In the genomic region with DNA sequence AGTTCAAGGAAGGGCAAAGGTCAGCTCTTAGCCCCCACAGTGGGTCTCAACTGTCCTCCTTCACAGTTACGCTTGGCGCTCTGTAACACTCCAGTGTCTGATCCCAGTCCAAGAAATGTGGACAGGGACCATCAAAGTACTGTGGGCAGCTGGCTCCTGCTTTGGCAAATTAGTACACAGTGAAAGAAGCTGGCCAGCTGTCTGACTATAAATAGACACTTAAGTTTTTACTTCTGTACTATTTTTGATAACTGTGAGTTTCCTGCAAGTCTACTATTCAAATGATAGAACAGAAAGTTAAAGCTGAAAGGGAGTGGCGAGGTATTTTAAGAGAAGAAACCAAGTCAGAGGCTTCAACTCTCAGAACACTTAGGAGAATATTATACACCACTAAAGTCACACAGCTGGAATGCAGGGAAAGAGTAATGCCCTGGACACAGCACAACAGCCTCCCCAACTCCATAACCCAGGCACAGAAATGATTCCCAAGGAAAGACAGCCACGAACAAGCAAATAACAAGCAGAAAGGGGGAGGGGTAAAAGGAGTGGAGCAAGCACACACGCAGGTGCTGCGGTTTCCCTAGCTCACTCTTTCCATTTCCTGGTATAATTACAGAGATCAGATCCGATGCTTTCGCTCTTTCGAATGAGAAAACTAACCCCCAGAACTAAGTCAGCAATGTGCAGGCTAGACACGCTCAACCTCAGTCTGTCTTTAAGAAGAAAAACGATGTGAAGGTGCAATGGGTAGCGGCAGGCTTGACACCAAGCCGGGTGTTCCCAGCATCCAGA, we compare ENCODE assay signal across 16 mouse cellular contexts. TPM values are rescaled to one million over a fixed set of nuclear protein-coding genes. Genes with fewer than 3 reads are reported as not detected.
A peak's percentile ranks its signal among the peaks of the same experiment; 100 is the strongest.
DNase-seq lines count a peak whose midpoint lies in the region; ATAC-seq and TF ChIP-seq lines count a peak whose summit lies in the region.
"Had no signal": no experiment of that assay in that cellular context is flagged by ENCODE, and none has a peak within 500 bp of the region (broad histone marks: within the 10 kb centered on the region; RNA-seq: fewer than 3 reads in every experiment).

No protein-coding gene starts in this region.

- WGBS in spleen, adult 2 months = 35% methylated on average over 13 of the region's 13 CpGs
- WGBS in limb, embryonic 10.5 days = 88% methylated on average over 13 of the region's 13 CpGs
- WGBS in forebrain, embryonic 10.5 days = 91% methylated on average over 13 of the region's 13 CpGs

- no peaks in the 10 kb centered on the region for H3K9me3 ChIP-seq in limb, embryonic 10.5 days (replicated peaks)
- no peaks in the 10 kb centered on the region for H3K9me3 ChIP-seq in forebrain, embryonic 10.5 days
- H3K9me3 ChIP-seq: embryonic facial prominence, embryonic 12.5 days; forebrain, embryonic 13.5 days; limb, embryonic 13.5 days had no signal

- H3K36me3 ChIP-seq in spleen, adult 2 months (ENCODE audit: control insufficient read depth, insufficient read depth, low read length) = peaks cover 7% of the 10 kb centered on the region
- H3K36me3 ChIP-seq in limb, embryonic 10.5 days = peaks cover 6% of the 10 kb centered on the region
- peaks cover 16% of the 10 kb centered on the region for H3K36me3 ChIP-seq in forebrain, embryonic 10.5 days (replicated peaks)
- H3K36me3 ChIP-seq: embryonic facial prominence, embryonic 12.5 days had no signal

- TF ChIP-seq POLR2A in spleen, adult 2 months (IDR thresholded peaks at IDR 0.05; ENCODE audit: low read depth, low read length) = peak; percentile 5; the same call in 1 of the 2 replicates

- no peak for DNase-seq in frontal cortex, postnatal 14 days (ENCODE audit: low spot score in 2 of 2)
- peak; percentile 36 to 66 for DNase-seq in spleen, adult 2 months (ENCODE audit: low read depth in 1 of 2, low spot score in 2 of 2)
- no peak for DNase-seq in spleen, postnatal 4 days (ENCODE audit: low spot score in 2 of 2)
- DNase-seq in limb, embryonic 10.5 days (ENCODE audit: low spot score) = no peak
- DNase-seq in adipocyte (ENCODE audit: low spot score) = no peak
- no peak for DNase-seq in forebrain, embryonic 10.5 days (ENCODE audit: extremely low spot score, low spot score)
- DNase-seq: cerebellum, adult 9-11 months; kidney, adult 11 months had no signal

- no peak for TF ChIP-seq CTCF in spleen, adult 2 months (IDR thresholded peaks at IDR 0.05; ENCODE audit: extremely low read depth, insufficient read depth, insufficient read length, insufficient replicate concordance)

- H3K4me3 ChIP-seq in spleen, adult 2 months (ENCODE audit: extremely low read depth, insufficient read depth, insufficient read length) = peak overlapping the region; percentile 46; the same call in 1 of the 2 replicates
- H3K4me3 ChIP-seq in limb, embryonic 10.5 days = no peak overlapping the region
- no peak overlapping the region for H3K4me3 ChIP-seq in forebrain, embryonic 10.5 days
- H3K4me3 ChIP-seq: embryonic facial prominence, embryonic 12.5 days; forebrain, embryonic 13.5 days; limb, embryonic 13.5 days had no signal

- peaks cover 12% of the 10 kb centered on the region; the same call in 1 of the 2 replicates for H3K4me1 ChIP-seq in spleen, adult 2 months (ENCODE audit: control insufficient read depth, insufficient read depth, insufficient read length)
- 0 out of 2 replicates have a peak, but pooled peaks cover 2% of the 10 kb centered on the region for H3K4me1 ChIP-seq in limb, embryonic 10.5 days
- no peaks in the 10 kb centered on the region for H3K4me1 ChIP-seq in forebrain, embryonic 10.5 days
- H3K4me1 ChIP-seq: forebrain, embryonic 13.5 days had no signal

- peak; percentile 62 for ATAC-seq in frontal cortex, adult (ENCODE audit: low TSS enrichment)
- peak; percentile 56 for ATAC-seq in neutrophil, adult 5-6 weeks (ENCODE audit: extremely low read depth, insufficient number of reproducible peaks, low FRiP score, poor library complexity, severe bottlenecking)
- ATAC-seq: forebrain, embryonic 13.5 days; lung, postnatal 0 days had no signal

- H3K27ac ChIP-seq in spleen, adult 2 months (ENCODE audit: insufficient read depth, low read length) = peak overlapping the region; percentile 95
- H3K27ac ChIP-seq in limb, embryonic 10.5 days = no peak overlapping the region
- H3K27ac ChIP-seq in forebrain, embryonic 10.5 days = no peak overlapping the region
- H3K27ac ChIP-seq: embryonic facial prominence, embryonic 12.5 days; forebrain, embryonic 13.5 days; limb, embryonic 13.5 days had no signal

- no peaks in the 10 kb centered on the region for H3K27me3 ChIP-seq in spleen, adult 2 months (ENCODE audit: control insufficient read depth, insufficient read depth, low read length)
- no peaks in the 10 kb centered on the region for H3K27me3 ChIP-seq in limb, embryonic 10.5 days (ENCODE audit: low read depth, poor library complexity, severe bottlenecking)
- H3K27me3 ChIP-seq in forebrain, embryonic 10.5 days (ENCODE audit: poor library complexity, severe bottlenecking) = no peaks in the 10 kb centered on the region
- H3K27me3 ChIP-seq: embryonic facial prominence, embryonic 12.5 days; forebrain, embryonic 13.5 days; limb, embryonic 13.5 days had no signal

RNA-seq across cellular contexts. Expression of a gene that starts 25.7 kb away (rescaled TPM):
- polyA plus RNA-seq in spleen, adult 2 months (2012; rRNA removed) = 3.7 and 3.9 TPM in 2 replicates
- 63.2 and 74.1 TPM in 2 replicates for total RNA-seq in neutrophil, adult 5-6 weeks (2017)
- polyA plus RNA-seq in limb, embryonic 10.5 days (2016; fragmentation: Nextera tagmentation; extraction: Ambion mirVana) = 27.4 and 28.8 TPM in 2 replicates
- 31.8 and 33.4 TPM in 2 replicates for polyA plus RNA-seq in forebrain, embryonic 10.5 days (2016; fragmentation: Nextera tagmentation; extraction: Ambion mirVana)

RNA-seq across cellular contexts. Expression of a gene that starts 42.3 kb away (rescaled TPM):
- 0.08 and 0.11 TPM in 2 replicates for polyA plus RNA-seq in spleen, adult 2 months (2012; rRNA removed)
- not detected in 2 replicates for total RNA-seq in neutrophil, adult 5-6 weeks (2017)
- polyA plus RNA-seq in limb, embryonic 10.5 days (2016; fragmentation: Nextera tagmentation; extraction: Ambion mirVana) = 1.4 and 2.3 TPM in 2 replicates
- polyA plus RNA-seq in forebrain, embryonic 10.5 days (2016; fragmentation: Nextera tagmentation; extraction: Ambion mirVana) = 0.64 and 0.82 TPM in 2 replicates
- total RNA-seq: hematopoietic stem cell, adult 5-6 weeks had no signal
- polyA plus RNA-seq: forebrain, embryonic 13.5 days; large intestine, adult 2 months had no signal

Comparison
In these comparisons a context has a peak if more than half of its experiments do, and no peak if none do; other contexts are left out.
1. DNase-seq: peak in spleen, adult 2 months (2 of 2); none in frontal cortex, postnatal 14 days (0 of 2), spleen, postnatal 4 days (0 of 2), limb, embryonic 10.5 days (single experiment), adipocyte (single experiment) and forebrain, embryonic 10.5 days (single experiment).